Mouse (Mus musculus) ES-E14 (cell line): ENCODE results near the gene Lsm3. TPM values are rescaled to one million over a fixed set of nuclear protein-coding genes. Genes with fewer than 3 reads are reported as not detected.

Experiments used
- DNase-seq: peaks from one replicate; pipeline ENCODE4 v3.0.0-alpha.2; 2013; ENCODE audit warnings: low read depth, low spot score
- H3K27ac ChIP-seq: 2 replicates; pipeline ENCODE4 v1.5.1; 2012; ENCODE audit warnings: low read depth, mild to moderate bottlenecking, low read length, moderate library complexity, mixed read lengths; ENCODE audit not compliant: poor library complexity, insufficient read depth, severe bottlenecking
- H3K36me3 ChIP-seq: 2 replicates; pipeline ENCODE4 v1.6.1; 2012; ENCODE audit warnings: mild to moderate bottlenecking, low read length, moderate library complexity, mixed read lengths; ENCODE audit not compliant: control insufficient read depth, poor library complexity, insufficient read depth, severe bottlenecking
- H3K4me1 ChIP-seq, 2 experiments: fragments of 150-350 bp in 1 of 2; sonication (generic) in 1 of 2; 2 replicates each; pipeline ENCODE4 v1.6.1; 2012; ENCODE audit warnings: low read length in 2 of 2, mild to moderate bottlenecking in 1 of 2, mixed read lengths in 1 of 2; ENCODE audit not compliant: control insufficient read depth in 2 of 2, insufficient read depth in 2 of 2, poor library complexity in 1 of 2
- H3K4me3 ChIP-seq, 2 experiments: fragments of 150-350 bp in 1 of 2; sonication (generic) in 1 of 2; 2 replicates each; pipeline ENCODE4 v1.5.1; 2012; ENCODE audit warnings: low read length in 2 of 2, low read depth in 1 of 2, mild to moderate bottlenecking in 1 of 2, mixed read lengths in 1 of 2; ENCODE audit not compliant: insufficient read depth in 1 of 2, poor library complexity in 1 of 2, severe bottlenecking in 1 of 2
- H3K9ac ChIP-seq: 2 replicates; pipeline ENCODE4 v1.6.1; 2012; ENCODE audit warnings: low read depth, mild to moderate bottlenecking, low read length, mixed read lengths; ENCODE audit not compliant: poor library complexity, insufficient read depth, severe bottlenecking
- H3K9me3 ChIP-seq: fragments of 150-350 bp; sonication (generic); 2 replicates; pipeline ENCODE4 v1.6.1; 2012; ENCODE audit warnings: low read depth, mild to moderate bottlenecking, low read length; ENCODE audit not compliant: control insufficient read depth, insufficient read depth
- CHD2 ChIP-seq: IDR thresholded peaks from 2 replicates; pipeline ENCODE4 v1.6.1; 2014; ENCODE audit warnings: mild to moderate bottlenecking, low read depth, low read length, inconsistent platforms
- HCFC1 ChIP-seq: IDR thresholded peaks from 2 replicates; pipeline ENCODE4 v1.6.1; 2012; ENCODE audit warnings: low read length, inconsistent platforms, borderline replicate concordance; ENCODE audit not compliant: insufficient read depth
- MAFK ChIP-seq: IDR thresholded peaks from 2 replicates; pipeline ENCODE4 v1.6.1; 2014; ENCODE audit warnings: mild to moderate bottlenecking, low read depth, low read length, inconsistent platforms; ENCODE audit not compliant: insufficient read depth
- ZC3H11A ChIP-seq: IDR thresholded peaks from 2 replicates; pipeline ENCODE4 v1.6.1; 2012; ENCODE audit warnings: low read depth, mild to moderate bottlenecking, inconsistent platforms, low read length, borderline replicate concordance
- ZNF384 ChIP-seq: IDR thresholded peaks from 2 replicates; pipeline ENCODE4 v1.6.1; 2012; ENCODE audit warnings: low read depth, low read length, inconsistent platforms
- in situ Hi-C, 2 experiments: fragments of 600-800 bp; cut with MboI; formaldehyde crosslinking; loops; one replicate each; pipeline ENCODE4 v1.15.1; 2025; ENCODE audit warnings: low sequenced_read_pairs in 2 of 2, inconsistent platforms in 1 of 2; ENCODE audit not compliant: unreplicated experiment in 2 of 2
- total RNA-seq: library from RNA; depleted of rRNA; stranded (reverse); fragments of 300-350 nt; gene quantifications from 2 replicates; pipeline ENCODE4 v1.2.3, GENCODE M21; 2012

The Lsm3 gene
- total RNA-seq, 1 experiment, result 240 TPM

- Histone ChIP-seq H3K9me3 (no peaks in the 10 kb centered on the region), H3K4me1 (peaks cover 3 to 5% of the 10 kb centered on the region in 2 experiments; a peak in 3 of 4 replicates), H3K9ac (peak overlapping the region; percentile 82), H3K4me3 (peak overlapping the region; percentile 79 to 80), H3K36me3 (peaks cover 9% of the 10 kb centered on the region), H3K27ac (no peak overlapping the region)
- TF ChIP-seq CHD2 (no peak), MAFK (no peak), HCFC1 (no peak), ZNF384 (no peak), ZC3H11A (no peak)
- DNase-seq, result no peak
- in situ Hi-C loops, result no loop called here
These were observed 878 bp upstream of the Lsm3 start for GRCm38 (mm10) chr6:91514737-91515362.

- no peak for DNase-seq
- in situ Hi-C loops, result no loop called here
- H3K4me3 ChIP-seq, result no peak overlapping the region
These were observed 2.8 kb downstream of the Lsm3 start for GRCm38 (mm10) chr6:91518454-91519020.

GRCm38 (mm10) chr6:91522816-91523215, 7.1 kb downstream of the Lsm3 start:
- Histone ChIP-seq H3K4me1 (no peaks in the 10 kb centered on the region), H3K9ac (no peak overlapping the region), H3K4me3 (no peak overlapping the region), H3K9me3 (no peaks in the 10 kb centered on the region), H3K27ac (no peak overlapping the region), H3K36me3 (peaks cover 41% of the 10 kb centered on the region)
- no peak for DNase-seq
- TF ChIP-seq ZNF384, result no peak
- TF ChIP-seq ZC3H11A, result no peak
- no peak for TF ChIP-seq MAFK
- no peak for TF ChIP-seq CHD2
- no peak for TF ChIP-seq HCFC1
- in situ Hi-C loops, result no loop called here

More at GRCm38 (mm10) chr6:91518454-91519020, 2.8 kb downstream of the Lsm3 start:
- Histone ChIP-seq H3K9ac (no peak overlapping the region), H3K36me3 (peaks cover 37% of the 10 kb centered on the region), H3K9me3 (no peaks in the 10 kb centered on the region), H3K27ac (no peak overlapping the region), H3K4me1 (peaks cover 2 to 3% of the 10 kb centered on the region in 2 experiments; a peak in 3 of 4 replicates)
- TF ChIP-seq ZC3H11A (no peak), CHD2 (no peak), HCFC1 (no peak), MAFK (no peak), ZNF384 (no peak)

GRCm38 (mm10) chr6:91525544-91525943, 9.8 kb downstream of the Lsm3 start:
- in situ Hi-C loops, result no loop called here
- H3K36me3 ChIP-seq, result peaks cover 30% of the 10 kb centered on the region
- no peak for TF ChIP-seq ZC3H11A
- TF ChIP-seq ZNF384, result no peak
- TF ChIP-seq CHD2, result no peak
- TF ChIP-seq MAFK, result no peak
- TF ChIP-seq HCFC1, result no peak
- DNase-seq, result no peak
- no peak overlapping the region for H3K9ac ChIP-seq
- peaks cover 0 to 2% of the 10 kb centered on the region in 2 experiments; a peak in 1 of 4 replicates for H3K4me1 ChIP-seq
- no peak overlapping the region for H3K27ac ChIP-seq
- H3K4me3 ChIP-seq, result no peak overlapping the region
- H3K9me3 ChIP-seq, result no peaks in the 10 kb centered on the region
